Mouse (Mus musculus) cerebellum, adult 8-10 months (tissue): ENCODE data around the gene Nptx2.

Source experiments
- DNase-seq: peaks from one replicate; pipeline ENCODE4 v3.0.0; 2022

Gene Nptx2

DNA sequence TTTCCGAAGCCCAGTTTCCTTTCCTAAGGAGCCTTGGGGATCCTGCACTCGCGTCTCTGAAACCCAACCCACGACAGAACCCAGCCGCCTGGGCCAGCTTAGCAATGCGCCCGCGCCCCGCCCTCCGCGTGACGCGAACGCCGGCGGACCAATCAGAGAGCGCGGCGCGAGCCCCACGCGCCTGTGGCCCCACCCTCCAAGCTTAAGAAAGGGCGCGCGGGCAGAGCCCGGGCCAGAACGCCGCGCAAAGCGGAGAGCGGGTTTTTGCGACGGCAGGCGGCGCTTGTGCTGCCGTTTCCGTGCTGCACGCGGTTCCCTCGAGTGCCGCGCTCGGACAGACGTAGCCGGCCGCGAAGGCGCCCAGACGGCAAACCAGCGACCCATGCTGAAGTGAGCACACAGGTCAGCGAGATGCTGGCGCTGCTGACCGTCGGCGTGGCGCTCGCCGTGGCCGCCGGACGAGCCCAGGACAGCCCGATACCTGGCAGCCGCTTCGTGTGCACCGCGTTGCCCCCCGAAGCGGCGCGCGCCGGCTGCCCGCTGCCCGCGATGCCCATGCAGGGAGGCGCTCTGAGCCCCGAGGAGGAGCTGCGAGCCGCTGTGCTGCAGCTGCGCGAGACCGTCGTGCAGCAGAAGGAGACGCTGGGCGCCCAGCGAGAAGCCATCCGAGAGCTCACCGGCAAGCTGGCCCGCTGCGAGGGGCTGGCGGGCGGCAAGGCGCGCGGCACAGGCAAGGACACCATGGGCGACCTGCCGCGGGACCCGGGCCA, at the start of gene Nptx2:
Nptx2 (plus strand) TSS at position 250 of the 770 bp plus-strand sequence.
- DNase-seq = peak; percentile 13

DNA sequence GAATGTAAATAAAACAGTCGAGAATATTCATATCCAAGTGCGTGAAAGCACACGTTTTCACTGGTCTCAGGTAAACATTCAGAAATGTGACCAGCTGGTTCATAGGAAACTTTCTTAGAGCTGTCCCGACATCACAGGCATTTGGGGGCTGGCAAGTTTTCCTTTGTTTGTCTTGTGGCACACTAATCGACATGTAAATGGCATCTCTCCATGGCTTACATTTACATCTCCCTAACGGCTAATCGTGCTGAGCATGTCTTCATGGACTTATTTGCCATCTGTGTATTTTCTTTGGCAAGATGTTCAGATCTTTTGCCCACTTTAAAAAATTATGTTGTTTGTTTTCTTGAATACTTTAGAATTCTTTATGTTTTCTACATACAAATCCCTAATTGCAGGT, 49.2 kb upstream of the Nptx2 start:
- no peak for DNase-seq

DNA sequence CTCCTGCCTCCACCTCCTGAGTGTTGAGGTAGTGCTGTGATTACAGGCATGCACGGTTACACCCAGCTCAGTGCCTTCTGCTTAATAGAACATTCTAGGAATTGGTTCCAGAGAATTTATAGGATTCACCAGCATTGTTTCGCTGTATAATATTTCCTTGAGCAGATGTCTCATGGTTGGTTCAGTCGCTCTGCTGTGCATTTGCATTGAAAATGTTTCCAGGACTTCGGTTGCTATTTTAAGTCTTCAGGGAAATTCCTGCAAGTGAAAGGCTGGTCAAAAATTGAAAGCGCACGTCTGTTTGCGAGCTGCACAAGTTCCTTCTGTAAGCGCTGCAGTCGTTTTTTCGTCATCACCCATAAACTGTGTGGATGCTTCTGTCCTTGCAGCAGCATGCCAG, 41.5 kb upstream of the Nptx2 start:
- DNase-seq = no peak

DNA sequence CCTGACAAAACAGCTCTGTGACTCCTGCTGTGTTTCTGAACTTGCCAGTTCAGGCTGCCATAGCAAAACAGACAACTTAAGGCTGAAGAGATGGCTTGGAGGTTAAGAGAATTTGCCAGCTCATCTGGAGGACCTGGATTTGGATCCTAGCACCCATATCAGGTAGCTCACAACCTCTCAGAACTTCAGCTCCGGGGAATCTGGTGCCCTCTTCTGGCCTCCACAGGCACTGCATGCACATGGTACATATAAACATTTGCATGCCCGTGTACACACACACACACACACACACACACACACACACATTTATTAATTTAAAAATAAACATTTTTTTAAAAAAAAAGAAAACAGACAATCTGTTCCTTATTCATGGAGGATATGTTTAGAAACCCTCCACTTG, 40.0 kb upstream of the Nptx2 start:
- DNase-seq = no peak

DNA sequence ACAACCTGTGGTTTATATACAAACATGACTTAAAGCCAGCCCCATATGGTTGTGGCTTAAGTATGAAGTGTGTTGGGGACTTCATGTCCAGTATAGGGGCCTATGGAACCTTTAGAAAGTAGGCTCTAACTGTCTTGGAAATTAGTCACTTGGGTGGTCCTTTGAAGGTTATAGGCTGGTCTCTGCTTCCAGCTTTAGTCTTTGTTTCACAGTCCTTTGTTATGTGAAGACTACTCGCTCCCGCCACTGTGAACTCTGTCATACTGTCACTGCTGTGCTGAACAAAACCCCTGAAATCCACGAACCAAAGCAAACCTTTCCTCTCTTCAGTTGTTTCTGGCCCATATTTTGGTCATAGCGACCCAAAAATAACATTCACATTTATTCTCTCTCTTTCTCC, 39.5 kb upstream of the Nptx2 start:
- no peak for DNase-seq

DNA sequence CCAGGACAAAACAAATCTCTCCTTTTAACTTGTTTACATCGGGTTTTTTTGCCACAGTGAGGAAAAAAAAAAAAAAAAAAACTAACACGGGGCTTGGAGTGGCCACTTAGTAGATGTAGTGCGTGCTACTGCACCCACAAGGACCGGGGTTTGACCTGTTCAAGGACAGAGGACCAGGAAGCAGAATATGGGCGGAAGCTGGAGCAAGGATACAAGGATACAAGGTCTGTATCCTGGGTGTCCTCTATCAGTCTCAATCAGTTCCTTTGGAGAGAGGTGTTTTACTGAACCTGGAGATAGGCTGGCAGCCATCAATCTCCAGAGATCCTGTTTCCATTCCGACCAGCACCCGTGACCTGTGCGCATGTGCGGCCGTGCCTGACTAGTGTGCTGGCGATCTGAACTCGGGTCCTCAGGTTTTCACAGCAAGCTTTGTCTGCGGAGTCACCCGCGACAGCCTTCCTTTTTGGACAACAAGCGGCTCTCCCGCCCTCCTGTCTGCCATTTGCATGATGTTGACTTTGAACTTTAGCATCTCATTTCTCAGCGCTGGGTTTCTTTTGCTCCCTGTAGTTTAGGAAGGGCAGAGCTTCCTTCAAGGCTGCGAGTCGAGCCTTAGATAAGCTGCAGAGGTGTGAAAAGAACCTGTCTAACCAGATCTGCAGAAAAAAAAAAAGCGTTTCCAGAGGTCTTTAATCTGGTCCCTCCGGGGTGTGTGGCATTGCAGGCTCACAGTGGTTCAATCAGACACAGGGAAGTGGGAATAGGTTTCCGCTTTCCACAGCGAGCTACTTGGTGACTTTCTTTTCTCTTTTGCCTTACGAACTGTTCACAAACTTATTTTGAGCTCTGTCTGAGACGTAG, 38.8 kb upstream of the Nptx2 start:
- no peak for DNase-seq

DNA sequence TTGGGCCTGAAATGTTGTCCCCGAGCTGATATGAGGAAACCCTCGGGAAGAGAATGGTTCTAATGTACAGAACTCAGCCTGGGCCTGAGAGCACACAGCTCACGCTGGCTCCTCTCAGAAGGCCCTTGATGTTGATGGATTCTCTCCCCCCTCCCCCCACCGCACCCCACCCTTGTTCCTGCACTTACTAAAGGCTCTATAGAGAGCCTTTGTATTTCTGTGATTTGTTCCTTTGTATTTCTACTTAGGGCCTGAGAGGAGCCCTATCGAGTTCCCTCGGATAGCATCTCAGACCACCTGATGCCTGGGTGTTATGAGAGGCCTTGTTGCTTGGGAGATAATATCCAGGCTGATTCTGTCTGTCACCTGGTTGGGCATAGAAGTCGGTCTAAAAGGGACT, 36.3 kb upstream of the Nptx2 start:
- DNase-seq = no peak

DNA sequence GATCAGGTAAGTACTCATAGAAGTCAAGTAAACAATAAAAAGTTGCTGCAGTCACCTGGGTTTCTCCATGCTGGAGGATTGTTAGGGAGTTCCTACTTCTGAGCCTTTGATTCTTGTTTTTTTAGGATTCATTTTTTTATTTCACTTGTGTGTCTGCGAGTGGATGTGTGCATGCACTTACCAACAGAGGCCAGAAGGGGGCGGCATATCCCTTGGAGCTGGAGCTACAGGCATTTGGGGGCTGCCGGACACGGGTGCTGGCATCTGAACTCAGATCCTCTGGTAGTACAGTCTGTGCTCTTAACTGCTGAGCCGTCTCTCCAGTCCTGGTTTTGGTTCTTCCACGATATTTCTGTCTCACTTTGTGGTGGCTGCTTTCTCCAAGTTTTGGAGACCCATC, 31.0 kb upstream of the Nptx2 start:
- DNase-seq = no peak

DNA sequence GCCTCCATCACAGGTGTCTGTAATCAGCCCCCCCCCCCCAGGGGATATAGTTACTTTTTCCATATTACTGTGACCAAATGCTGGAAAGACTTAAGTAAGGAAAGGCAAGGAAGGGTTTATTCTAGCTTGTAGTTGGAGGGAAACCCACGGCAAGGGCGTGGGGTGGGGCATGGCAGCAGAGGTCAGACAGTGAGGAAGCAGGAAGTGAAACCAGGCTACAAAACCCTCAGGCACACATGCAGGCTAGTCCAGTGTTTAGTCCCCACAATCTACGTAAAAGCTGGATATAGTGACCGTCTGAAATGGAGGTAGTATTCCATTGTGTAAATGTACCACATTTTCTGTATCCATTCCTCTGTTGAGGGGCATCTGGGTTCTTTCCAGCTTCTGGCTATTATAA, 30.5 kb upstream of the Nptx2 start:
- DNase-seq = no peak

DNA sequence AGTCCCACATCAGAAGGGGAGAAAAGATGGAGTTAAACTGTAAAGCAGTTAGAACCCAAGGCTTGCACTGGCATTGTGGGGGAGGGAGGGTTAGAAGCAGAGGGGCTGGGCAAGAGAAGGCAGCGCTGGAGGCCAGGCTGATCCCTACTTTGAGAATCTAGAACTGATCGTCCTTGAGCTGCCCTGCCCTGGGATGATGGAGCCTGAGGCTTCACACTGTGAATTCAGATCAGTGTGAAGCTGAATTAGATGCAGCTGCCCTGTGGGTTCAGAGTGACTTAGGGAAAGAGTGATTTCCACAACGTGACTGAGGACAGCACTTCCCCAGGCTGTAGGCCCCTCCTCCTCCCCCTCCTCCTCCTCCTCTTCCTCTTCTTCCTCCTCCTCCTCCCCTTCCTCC, 25.6 kb upstream of the Nptx2 start:
- no peak for DNase-seq

DNA sequence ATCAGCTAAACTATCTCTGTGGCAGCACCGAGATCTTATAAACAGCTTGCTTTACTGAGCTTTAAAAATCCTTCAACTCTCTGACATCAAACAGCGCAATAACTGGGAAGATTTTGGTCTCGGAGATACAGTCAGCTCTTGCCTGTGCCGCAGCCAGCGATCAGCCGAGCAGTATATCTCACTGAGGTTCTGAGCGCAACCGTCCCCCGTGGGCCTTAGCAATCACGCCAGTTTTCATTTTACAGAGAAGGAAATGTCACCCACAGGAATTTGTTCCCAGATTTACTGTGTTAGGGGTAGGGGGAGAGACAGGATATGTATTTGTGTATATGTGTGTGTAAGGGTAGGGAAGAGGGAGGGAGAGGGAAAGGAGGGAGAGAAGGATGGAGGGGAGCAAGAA, 20.9 kb upstream of the Nptx2 start:
- DNase-seq = no peak

DNA sequence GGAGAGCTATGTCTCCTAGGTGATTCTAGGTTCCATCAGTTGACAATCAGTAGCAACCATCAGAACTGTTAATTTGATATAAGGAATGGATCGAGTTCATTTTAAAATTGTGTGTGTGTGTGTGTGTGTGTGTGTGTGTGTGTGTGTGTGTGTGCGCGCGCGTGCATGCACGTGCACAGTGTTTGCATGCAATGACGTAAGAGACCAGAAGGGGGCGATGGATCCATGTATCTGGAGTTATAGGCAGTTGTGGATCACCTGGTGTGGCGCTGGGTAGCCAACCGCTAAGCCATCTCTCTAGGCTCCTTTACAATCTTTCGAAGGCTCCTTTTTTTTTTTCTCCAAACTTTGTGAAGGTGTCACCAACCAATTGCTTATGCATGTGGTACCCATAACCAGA, 16.6 kb upstream of the Nptx2 start:
- no peak for DNase-seq

DNA sequence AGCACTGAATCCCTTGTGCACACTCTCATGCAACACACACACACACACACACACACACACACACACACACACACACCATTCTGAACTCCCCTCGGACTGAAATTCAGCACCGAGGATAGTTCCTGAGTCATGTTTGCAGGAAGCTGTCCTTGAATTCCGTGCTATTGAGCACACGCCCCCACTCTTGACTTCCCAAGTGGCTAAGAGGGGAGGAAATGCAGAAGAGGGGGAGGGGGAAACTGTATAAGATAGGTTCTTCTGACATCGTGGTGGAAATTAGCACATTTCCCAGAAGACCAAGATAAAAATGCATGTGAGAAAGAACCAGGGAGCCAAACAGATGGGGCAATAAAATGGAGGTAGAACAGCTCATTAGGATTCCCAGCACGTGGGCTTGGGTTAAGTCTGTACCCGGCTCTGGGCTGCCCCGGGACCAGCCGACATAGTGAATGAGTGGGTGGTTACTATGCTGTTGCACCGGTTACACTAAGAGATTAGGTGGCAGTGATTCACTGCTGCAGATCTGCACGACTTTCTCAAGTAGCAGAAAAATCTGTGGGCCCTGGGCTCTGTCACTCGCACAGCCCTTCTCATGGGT, 2.9 kb upstream of the Nptx2 start:
- DNase-seq = no peak

DNA sequence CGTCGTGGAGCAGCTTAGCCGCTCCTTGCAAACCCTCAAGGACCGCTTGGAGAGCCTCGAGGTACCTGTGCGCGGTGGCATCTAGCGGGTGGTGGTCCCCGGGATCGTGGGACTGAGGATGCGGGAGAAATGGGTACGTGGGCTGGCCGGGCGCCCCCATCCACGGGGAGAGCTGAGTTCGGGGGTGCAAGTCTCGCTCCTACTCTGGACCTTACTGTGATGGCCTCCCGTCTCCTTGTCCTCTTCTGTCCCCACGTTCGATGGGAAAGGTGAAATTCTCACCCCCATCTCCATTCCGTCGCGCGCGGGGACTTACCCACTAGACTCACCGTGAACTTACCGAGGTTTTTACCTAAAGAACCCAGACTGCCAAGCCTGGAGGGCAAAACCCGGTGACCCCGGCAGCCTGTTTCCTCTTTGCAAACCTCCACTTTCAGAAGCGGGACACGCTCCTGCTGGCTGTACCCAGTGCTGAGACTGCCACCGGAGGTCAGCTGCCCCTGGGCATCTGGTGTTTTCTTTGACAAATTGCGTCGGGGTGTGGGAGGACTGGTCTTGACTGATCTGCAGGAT, 807 bp downstream of the Nptx2 start:
- DNase-seq = no peak

DNA sequence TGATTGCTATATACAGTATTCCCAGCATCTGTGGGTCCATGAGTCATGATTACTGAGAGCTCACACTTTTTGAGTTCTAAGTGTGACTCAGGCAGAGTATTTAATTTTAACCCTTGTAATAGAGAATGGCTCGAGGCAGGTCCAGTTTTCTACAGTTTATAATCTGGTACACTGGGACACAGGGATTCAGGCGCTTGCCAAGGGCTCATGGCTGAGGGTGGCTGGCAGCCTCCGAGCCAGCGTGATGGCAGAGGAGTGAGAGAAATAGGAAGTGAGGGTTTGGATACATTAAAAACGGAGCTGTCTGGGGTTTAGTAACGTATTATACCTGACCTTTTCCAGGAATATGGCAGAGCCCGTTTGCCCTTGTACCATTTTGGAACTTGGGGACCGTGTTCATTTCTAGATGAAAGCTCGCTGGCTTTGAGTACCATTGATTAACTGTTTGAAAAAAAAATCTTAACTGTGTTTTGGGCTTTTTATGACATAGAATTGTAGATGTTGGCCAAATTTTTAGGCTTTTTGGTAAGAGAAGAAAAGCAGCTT, 1.7 kb downstream of the Nptx2 start:
- no peak for DNase-seq

DNA sequence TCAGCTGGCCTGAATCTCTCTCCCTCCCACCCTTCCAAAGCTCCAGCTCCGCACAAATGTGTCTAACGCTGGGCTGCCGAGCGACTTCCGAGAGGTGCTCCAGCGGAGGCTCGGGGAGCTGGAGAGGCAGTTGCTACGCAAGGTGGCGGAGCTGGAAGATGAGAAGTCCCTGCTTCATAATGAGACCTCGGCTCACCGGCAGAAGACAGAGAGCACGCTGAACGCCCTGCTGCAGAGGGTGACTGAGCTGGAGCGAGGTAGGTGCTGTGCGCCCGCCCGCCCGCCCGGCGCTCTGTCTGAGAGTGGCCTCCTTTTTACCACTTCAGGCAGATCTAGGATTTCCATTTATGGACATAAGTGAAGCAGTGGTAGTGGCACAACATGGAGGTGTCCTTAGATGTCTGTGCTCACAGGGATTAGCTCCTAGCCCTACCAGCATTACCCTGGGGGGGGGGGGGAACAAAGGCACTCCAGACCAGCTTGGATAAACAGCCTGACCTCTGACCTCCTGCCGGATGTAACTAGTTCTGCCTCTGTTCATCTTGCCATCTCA, 2.5 kb downstream of the Nptx2 start:
- DNase-seq = no peak

DNA sequence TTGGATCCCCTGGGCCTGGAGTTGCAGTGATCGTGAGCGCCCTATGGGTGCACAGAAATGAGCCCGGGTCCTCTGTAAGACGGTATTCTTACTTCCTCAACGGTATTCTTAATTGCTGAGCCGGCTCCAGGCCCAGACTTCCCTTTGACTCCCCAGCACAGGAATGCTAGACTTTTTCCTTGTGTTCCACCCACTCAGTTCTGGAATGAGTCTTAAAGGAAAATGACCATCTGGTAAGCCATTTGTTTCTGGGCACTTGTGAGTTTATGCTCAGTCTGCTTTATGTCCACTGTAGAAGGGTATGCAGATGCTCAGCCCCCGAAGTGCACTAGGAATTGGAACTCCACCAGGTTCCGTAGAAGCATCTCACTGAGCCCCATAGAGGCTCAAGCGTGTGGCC, 4.3 kb downstream of the Nptx2 start:
- no peak for DNase-seq

DNA sequence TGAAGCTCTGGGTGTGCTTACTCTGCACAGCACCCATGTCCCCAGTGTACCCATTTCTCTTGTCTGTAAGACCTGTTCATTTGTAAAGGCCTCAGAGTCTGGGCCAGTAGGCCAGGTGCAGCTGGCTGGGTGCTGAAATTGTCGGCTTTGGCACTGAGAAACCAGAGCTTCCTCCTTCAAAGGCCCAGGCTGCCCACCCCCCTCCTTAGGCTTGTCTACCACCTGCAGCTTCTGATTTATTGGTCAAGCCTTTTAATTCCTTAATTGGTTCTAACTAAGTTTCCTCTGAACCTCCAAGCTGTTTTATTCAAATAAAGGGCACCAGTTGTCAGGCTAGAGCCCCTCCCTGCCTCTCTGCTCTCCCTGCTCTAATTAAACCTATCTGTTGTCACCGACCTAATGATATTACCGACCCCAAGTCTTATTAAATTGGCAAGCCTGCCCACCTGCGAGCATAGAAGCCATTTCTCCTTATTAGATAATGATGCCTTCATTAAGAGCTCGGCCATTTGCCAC, 5.0 kb downstream of the Nptx2 start:
- DNase-seq = no peak

DNA sequence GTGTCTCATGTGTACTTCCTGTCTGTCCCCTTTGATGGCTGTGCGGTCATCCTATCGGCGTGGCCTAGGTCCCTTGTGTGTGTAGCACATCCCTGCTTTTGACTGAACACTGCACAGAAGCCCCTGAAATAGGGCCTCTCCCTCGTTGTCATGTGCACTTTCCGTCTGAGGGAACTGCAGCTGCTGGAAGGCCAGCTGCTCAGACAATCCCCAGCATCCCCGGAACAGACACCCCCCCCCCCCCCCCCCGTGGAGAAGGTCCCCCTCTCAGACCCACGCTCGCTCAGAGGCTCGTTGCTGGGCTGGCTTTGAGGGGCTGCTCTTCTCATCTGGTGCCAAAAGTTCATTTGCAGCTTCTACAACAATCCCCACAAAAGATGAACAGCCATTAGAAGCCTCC, 11.0 kb downstream of the Nptx2 start:
- DNase-seq = no peak

DNA sequence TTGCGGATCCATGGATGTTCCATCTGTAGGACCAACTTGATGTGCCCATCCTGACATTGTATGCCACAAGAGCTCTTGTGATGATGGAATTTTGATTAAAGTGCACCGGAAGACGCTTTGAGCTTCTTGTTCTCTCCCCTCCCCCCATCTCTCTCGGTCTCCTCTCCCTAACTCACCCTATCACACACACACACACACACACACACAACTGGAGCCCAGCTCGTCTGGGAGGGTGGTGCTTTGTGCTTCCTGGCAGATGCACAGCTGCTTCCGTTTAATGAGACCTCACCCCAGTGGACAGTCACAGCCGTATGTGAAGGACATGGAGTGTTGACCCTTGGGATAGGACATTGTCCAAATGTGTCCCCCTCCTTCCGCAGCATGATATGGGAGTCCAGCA, 11.7 kb downstream of the Nptx2 start:
- DNase-seq = no peak

DNA sequence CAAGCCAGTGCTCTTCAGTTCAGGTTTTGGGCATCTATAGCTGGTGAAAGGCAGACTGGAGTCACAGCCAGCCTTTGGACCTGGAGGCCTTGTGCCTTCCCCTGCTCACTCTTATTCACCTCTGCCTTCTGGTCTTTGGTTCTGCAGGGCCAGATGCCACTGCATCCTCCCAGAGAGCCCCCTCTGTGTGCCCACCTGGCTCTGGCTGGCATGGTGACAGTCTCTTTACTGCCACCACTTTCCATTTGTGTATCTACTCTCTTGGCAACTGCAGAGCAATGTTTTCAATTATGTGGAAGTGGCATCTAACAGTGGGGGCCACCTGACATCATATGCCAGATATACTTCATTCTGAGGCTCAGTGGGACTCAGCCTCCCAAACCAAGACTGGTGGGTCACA, 12.8 kb downstream of the Nptx2 start:
- DNase-seq = no peak

DNA sequence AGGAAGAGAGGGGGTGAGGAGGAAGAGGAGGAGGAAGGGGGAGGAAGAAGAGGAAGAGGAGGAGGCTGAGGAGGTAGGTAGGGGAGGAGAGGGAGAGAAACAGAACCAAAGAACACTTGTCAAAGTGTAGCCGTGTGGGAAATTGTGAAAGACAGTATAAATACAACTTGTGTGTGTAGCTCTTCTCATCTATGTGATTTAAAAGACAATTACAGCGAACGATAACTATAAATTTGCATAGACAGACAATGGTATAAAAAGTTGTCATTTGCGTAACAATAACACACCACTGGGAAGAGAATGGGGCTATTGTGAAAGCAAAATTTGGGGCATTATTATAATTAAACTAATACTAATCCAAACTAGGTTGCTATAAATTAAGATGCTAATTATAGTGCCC, 20.0 kb downstream of the Nptx2 start:
- DNase-seq = no peak

DNA sequence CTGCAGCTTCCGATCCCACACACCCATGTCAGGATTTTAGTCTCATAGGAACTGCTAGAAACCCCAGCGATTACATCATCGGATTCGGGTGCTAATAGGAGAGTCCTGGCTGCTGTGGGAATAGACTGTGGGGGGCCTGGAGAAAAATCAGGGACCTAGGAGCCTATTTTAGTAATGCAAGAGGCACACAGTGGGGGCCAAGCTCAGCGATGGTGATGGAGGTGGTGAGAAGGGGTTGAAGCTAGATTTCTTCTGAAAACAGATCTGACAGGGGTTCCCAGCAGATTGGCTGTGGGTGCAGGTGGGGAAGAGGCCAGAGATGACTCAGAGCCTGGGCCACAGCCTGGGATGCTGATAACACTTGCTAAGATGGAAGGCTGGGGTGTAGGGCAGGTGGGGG, 39.4 kb downstream of the Nptx2 start:
- DNase-seq = no peak
